Mouse (Mus musculus) heart, adult 10 weeks (tissue): ENCODE measurements around the gene Zfp932. TPM values are rescaled to one million over a fixed set of nuclear protein-coding genes. Genes with fewer than 3 reads are reported as not detected.

Experiments used
- polyA plus RNA-seq: library from polyadenylated mRNA; stranded (reverse); fragments of 350-450 nt; fragmentation: Illumina TruSeq; extraction: RNeasy Lipid Tissue Mini Kit (QIAGEN cat#74804); gene quantifications from one replicate; pipeline ENCODE4 v1.2.3, GENCODE M21; 2014; ENCODE audit warnings: low read depth, low replicate concordance

Zfp932 gene
- 11.9 TPM for polyA plus RNA-seq

DNA sequence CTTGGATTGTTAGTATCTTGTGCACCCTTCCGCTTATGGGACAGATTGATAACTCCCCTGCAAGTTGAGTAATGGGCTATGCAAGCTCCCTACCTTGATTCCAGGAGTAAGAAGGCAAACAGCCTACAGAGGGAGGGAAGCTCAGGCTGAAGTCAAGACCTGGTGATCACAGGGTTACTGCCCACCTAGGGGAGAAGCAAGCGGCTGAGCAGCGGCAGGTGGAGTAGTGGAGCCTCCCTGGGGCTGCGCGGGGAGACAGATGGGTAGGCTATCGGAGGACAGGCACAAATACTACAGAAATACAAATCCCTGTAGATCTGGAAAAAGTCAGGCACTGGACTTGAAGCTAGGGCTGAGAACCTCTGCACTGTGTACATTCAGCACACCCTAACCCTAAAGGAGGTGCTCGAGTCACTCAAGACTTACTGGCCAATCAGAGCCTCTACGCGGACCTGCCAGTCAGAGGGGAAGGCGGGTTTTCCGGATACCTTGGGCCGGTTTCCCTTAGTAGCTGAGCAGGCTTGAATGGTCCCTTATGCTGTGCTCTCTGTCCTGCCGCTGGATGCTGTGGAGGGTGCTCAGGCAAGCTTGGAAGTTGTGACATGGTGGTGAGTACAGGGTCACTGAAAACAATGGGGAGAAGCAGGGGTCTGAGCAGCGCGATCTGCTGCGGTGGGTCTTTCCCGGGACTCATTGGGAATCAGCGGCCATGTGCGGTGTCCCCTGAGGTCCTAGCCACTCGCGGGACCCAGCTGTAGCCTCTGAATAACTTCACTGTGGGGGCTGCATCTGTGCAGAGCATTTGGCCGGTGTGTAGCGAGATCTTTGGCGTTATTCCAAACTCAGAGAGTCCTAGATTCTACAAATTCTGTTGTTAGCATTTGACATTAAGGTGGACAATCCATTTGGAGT is at the start of gene Zfp932:
Gene Zfp932, plus strand, starts transcription at position 496 of the 912 bp plus-strand sequence.

Other genes with a start within 250 kb of the Zfp932 start
- 1.2 TPM for gene 4930522L14Rik, start 244.6 kb upstream of the Zfp932 start, polyA plus RNA-seq
- gene Gm15446, start 73.1 kb upstream of the Zfp932 start, polyA plus RNA-seq: 8.6 TPM
- gene Gm17655, start 76.0 kb downstream of the Zfp932 start, polyA plus RNA-seq: 1.6 TPM
- not detected for gene Gm35315, start 97.9 kb downstream of the Zfp932 start, polyA plus RNA-seq
- gene Plcxd1, start 103.4 kb downstream of the Zfp932 start, polyA plus RNA-seq: not detected
- gene Gtpbp6, start 111.7 kb downstream of the Zfp932 start, polyA plus RNA-seq: 13.6 TPM
- gene Zfp605, start 113.6 kb downstream of the Zfp932 start, polyA plus RNA-seq: 3.2 TPM
- gene Chfr, start 139.3 kb downstream of the Zfp932 start, polyA plus RNA-seq: 16.6 TPM
- gene Golga3, start 180.2 kb downstream of the Zfp932 start, polyA plus RNA-seq: 30.0 TPM
- 18.6 TPM for gene Ankle2, start 234.5 kb downstream of the Zfp932 start, polyA plus RNA-seq